28 mouse cellular contexts compared by ENCODE assay signal in the genomic region with DNA sequence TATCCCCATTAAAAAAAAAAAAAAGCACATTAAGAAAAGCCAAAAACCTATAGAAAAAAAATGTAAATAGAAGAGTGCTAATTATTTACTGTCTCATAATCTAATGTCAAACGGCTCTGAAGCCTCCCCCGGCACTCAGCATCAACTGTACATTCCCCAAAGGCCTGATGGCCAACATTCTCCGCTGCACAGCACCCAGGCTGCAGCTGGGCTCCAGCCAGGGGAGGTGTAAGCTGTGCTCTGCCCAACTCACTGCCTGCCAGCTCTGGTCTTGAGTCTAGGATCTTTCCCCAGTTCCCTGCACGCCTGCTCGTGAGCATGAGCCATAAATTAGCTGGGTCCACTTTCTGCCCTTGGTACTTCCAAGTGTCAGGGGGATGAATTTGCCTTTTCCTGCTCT. TPM values are rescaled to one million over a fixed set of nuclear protein-coding genes. Genes with fewer than 3 reads are reported as not detected.
DNase-seq lines count a peak whose midpoint lies in the region; ATAC-seq and TF ChIP-seq lines count a peak whose summit lies in the region.
"Had no signal": no experiment of that assay in that cellular context is flagged by ENCODE, and none has a peak within 500 bp of the region (broad histone marks: within the 10 kb centered on the region; RNA-seq: fewer than 3 reads in every experiment).

No protein-coding gene starts in this region.

- ATAC-seq in lung, embryonic 14.5 days (ENCODE audit: insufficient read depth) = no peak
- ATAC-seq in monocyte, adult 5-6 weeks (replicated peaks; ENCODE audit: insufficient number of reproducible peaks, low FRiP score, low TSS enrichment, poor library complexity, severe bottlenecking) = no peak
- ATAC-seq: forebrain, embryonic 14.5 days; hindbrain, postnatal 0 days; intestine, embryonic 15.5 days; midbrain, embryonic 13.5 days had no signal

- no peak overlapping the region for H3K4me2 ChIP-seq in lung, embryonic 14.5 days
- H3K4me2 ChIP-seq: embryonic facial prominence, embryonic 12.5 days; hindbrain, embryonic 12.5 days; intestine, embryonic 15.5 days; midbrain, embryonic 13.5 days; neural tube, embryonic 15.5 days had no signal

- no peak overlapping the region for H3K4me3 ChIP-seq in lung, embryonic 14.5 days (ENCODE audit: low read depth, low read length)
- H3K4me3 ChIP-seq: embryonic facial prominence, embryonic 12.5 days; hindbrain, embryonic 12.5 days; intestine, embryonic 15.5 days; megakaryocyte, embryonic 14.5 days; midbrain, embryonic 13.5 days; neural tube, embryonic 15.5 days had no signal

- H3K36me3 ChIP-seq in lung, embryonic 14.5 days (ENCODE audit: insufficient read depth) = no peaks in the 10 kb centered on the region
- H3K36me3 ChIP-seq: embryonic facial prominence, embryonic 12.5 days; hindbrain, embryonic 12.5 days; intestine, embryonic 15.5 days; midbrain, embryonic 13.5 days; neural tube, embryonic 15.5 days had no signal

- H3K27me3 ChIP-seq in lung, embryonic 14.5 days (ENCODE audit: insufficient read depth, low read length) = no peaks in the 10 kb centered on the region
- H3K27me3 ChIP-seq: embryonic facial prominence, embryonic 12.5 days; intestine, embryonic 15.5 days; neural tube, embryonic 15.5 days had no signal

- H3K4me1 ChIP-seq in lung, embryonic 14.5 days (ENCODE audit: insufficient read depth) = peaks cover 16% of the 10 kb centered on the region

- no peaks in the 10 kb centered on the region for H3K9me3 ChIP-seq in lung, embryonic 14.5 days (ENCODE audit: low read depth, low read length)
- H3K9me3 ChIP-seq: embryonic facial prominence, embryonic 12.5 days; hindbrain, embryonic 12.5 days; intestine, embryonic 15.5 days; megakaryocyte, embryonic 14.5 days; midbrain, embryonic 13.5 days; neural tube, embryonic 15.5 days had no signal

- 48% methylated on average over 5 of the region's 5 CpGs for WGBS in lung, embryonic 14.5 days

- TF ChIP-seq CTCF in lung, embryonic 14.5 days (IDR thresholded peaks at IDR 0.05; ENCODE audit: low read depth) = no peak

- intact Hi-C loops in heart, postnatal 10 days (cut with DNase I) = no loop called here

- no peak overlapping the region for H3K9ac ChIP-seq in lung, embryonic 14.5 days
- H3K9ac ChIP-seq: embryonic facial prominence, embryonic 12.5 days; hindbrain, embryonic 12.5 days; intestine, embryonic 15.5 days; liver, embryonic 14.5 days; midbrain, embryonic 13.5 days; neural tube, embryonic 15.5 days had no signal

- DNase-seq in adrenal gland, postnatal 36 days = peak; percentile 14 to 25
- no peak for DNase-seq in adrenal gland, postnatal 4 days (ENCODE audit: low spot score in 2 of 2)
- DNase-seq in heart, postnatal 10 days = peak; percentile 24 to 55
- no peak for DNase-seq in heart, adult 9 months (ENCODE audit: low spot score in 2 of 2)
- DNase-seq in lung, embryonic 14.5 days = peak; percentile 64
- no peak for DNase-seq in lung, postnatal 10 days
- DNase-seq: B cell, adult 2 months; cerebellum, adult 8-10 months; cerebellum, postnatal 25 days; gastrocnemius, postnatal 14 days; kidney, adult 9 months; kidney, postnatal 14 days; liver; lung, adult 2 months; retina, postnatal 1 day; right cerebral cortex, postnatal 14 days; thymus, postnatal 4 days had no signal

- H3K27ac ChIP-seq in lung, embryonic 14.5 days (ENCODE audit: low read depth) = no peak overlapping the region
- H3K27ac ChIP-seq: embryonic facial prominence, embryonic 12.5 days; hindbrain, embryonic 12.5 days; hindbrain, postnatal 0 days; intestine, embryonic 15.5 days; liver, embryonic 14.5 days; midbrain, embryonic 13.5 days; neural tube, embryonic 15.5 days had no signal

RNA-seq across cellular contexts. Expression of a gene that starts 15.7 kb away (rescaled TPM):
- 1 to 10 TPM; 4.9 to 6.3 TPM for total RNA-seq in adrenal gland, postnatal 36 days (2021)
- total RNA-seq in adrenal gland, postnatal 4 days (2021) = 10 to 100 TPM; 15.6 to 25.6 TPM
- 10 to 100 TPM; 17.0 to 17.5 TPM for total RNA-seq in heart, postnatal 10 days (2021)
- 16.5 and 18.5 TPM in 2 replicates for polyA plus RNA-seq in lung, embryonic 14.5 days (2014; fragmentation: Nextera tagmentation; extraction: Ambion mirVana)
- total RNA-seq in monocyte, adult 5-6 weeks (2017) = 0.21 TPM in 1 of 3 replicates, not detected in the others
- total RNA-seq: granulocyte monocyte progenitor cell, adult 5-6 weeks had no signal

Comparison
In these comparisons a context has a peak if more than half of its experiments do, and no peak if none do; other contexts are left out.
1. DNase-seq: peak in adrenal gland, postnatal 36 days (2 of 2), heart, postnatal 10 days (2 of 2) and lung, embryonic 14.5 days (single experiment); none in adrenal gland, postnatal 4 days (0 of 2), heart, adult 9 months (0 of 2) and lung, postnatal 10 days (single experiment).